Mouse (Mus musculus) myocyte (in vitro differentiated cells): ENCODE results near the gene Agtrap.

ENCODE experiments used
- CEBPB ChIP-seq: IDR thresholded peaks from 2 replicates; pipeline ENCODE4 v1.6.1; 2011; ENCODE audit warnings: mild to moderate bottlenecking, moderate library complexity; ENCODE audit not compliant: poor library complexity, insufficient read depth, severe bottlenecking
- E2F4 ChIP-seq: IDR thresholded peaks from one replicate; pipeline ENCODE4 v1.6.1; 2011; ENCODE audit warnings: mild to moderate bottlenecking, control low read depth, moderate library complexity; ENCODE audit not compliant: insufficient read depth
- MAX ChIP-seq: IDR thresholded peaks from one replicate; pipeline ENCODE4 v1.6.1; 2011; ENCODE audit warnings: low read depth, mild to moderate bottlenecking, control low read depth
- POLR2A ChIP-seq: IDR thresholded peaks from one replicate; pipeline ENCODE4 v1.6.1; 2011; ENCODE audit warnings: low read depth, mild to moderate bottlenecking, control low read depth, moderate library complexity; ENCODE audit not compliant: insufficient read length
- POLR2AphosphoS2 ChIP-seq: IDR thresholded peaks from one replicate; pipeline ENCODE4 v1.6.1; 2011; ENCODE audit warnings: low read depth, control low read depth; ENCODE audit not compliant: insufficient read length
- TCF12 ChIP-seq: IDR thresholded peaks from one replicate; pipeline ENCODE4 v1.6.1; 2011; ENCODE audit warnings: mild to moderate bottlenecking, control low read depth; ENCODE audit not compliant: poor library complexity, insufficient read depth, severe bottlenecking
- TCF3 ChIP-seq: IDR thresholded peaks from one replicate; pipeline ENCODE4 v1.6.1; 2011; ENCODE audit warnings: low read depth, control low read depth; ENCODE audit not compliant: insufficient read length
- USF1 ChIP-seq: IDR thresholded peaks from one replicate; pipeline ENCODE4 v1.6.1; 2011; ENCODE audit warnings: low read depth, mild to moderate bottlenecking, control low read depth, moderate library complexity

- TF ChIP-seq POLR2A (no peak), TCF12 (no peak), USF1 (no peak), MAX (no peak), POLR2AphosphoS2 (no peak), E2F4 (no peak), CEBPB (no peak), TCF3 (no peak)
These were observed 34.4 kb downstream of the Agtrap start for GRCm38 (mm10) chr4:148053417-148053920.
